Mouse (Mus musculus): ENCODE measurements around the gene Bcar1. TPM values are rescaled to one million over a fixed set of nuclear protein-coding genes. Genes with fewer than 3 reads are reported as not detected.

Gene Bcar1
- total and polyA plus RNA-seq, 3 experiments = 19.1 to 31.3 (median 21.1) TPM

DNA sequence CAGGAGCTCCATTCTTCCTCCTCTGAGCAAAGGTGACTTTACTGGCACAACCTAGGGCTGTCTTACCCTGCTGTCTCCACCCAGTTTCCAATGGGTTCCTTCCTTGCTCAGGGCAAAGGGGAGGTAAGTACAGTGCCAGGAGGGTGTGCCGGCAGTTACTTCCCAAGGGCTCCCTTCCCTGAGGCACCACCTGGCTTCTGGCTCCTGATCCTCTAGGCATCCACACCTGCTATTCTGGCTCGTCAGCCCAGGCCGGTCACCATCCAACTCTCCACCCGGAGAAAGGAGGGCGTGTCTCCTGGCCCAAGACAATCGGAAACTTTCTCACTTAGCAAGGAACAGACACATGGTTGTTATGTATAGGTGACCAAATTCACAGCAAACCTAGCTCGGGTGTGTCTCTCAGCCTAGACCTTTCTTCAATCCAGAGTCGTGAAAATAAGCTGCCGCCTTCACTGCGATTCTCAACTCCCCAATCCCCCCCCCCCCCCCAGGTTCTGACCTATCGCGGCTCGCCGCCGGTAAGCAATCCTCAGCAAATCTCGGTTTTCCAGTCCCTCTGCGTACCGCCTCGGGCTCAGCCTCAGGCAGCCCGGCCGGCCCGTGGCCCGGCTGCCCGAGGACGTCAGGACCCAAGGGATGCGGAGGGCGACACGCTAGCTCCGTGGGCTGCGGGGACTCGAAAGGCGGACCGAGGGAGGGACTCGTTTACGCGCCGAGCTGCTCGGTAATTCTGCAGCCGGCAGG, 12.2 kb downstream of the Bcar1 start:
- Histone ChIP-seq H3K4me3 (peak overlapping the region; percentile 89), H3K9ac (ENCODE audit: low read depth, low read length) (peak overlapping the region; percentile 83), H3K79me2 (replicated peaks; ENCODE audit: control insufficient read depth, insufficient read depth, low read length) (peaks cover 8% of the 10 kb centered on the region), H3K27me3 (ENCODE audit: control insufficient read depth, insufficient read depth, low read length) (no peaks in the 10 kb centered on the region), H3K36me3 (ENCODE audit: control insufficient read depth, insufficient read depth, low read length) (peaks cover 6% of the 10 kb centered on the region), H3K4me1 (ENCODE audit: control insufficient read depth, insufficient read depth, low read length) (peaks cover 70% of the 10 kb centered on the region), H3K27ac (peak overlapping the region; percentile 94)
- WGBS = under 1% methylated on average over 39 of the region's 39 CpGs
- peak; percentile 53 to 55 for DNase-seq
- intact Hi-C loops (cut with DNase I) = no loop called here
- TF ChIP-seq CTCF (IDR thresholded peaks at IDR 0.05) (no peak), EP300 (IDR thresholded peaks at IDR 0.05; ENCODE audit: insufficient read depth, low read depth, low read length) (no peak), POLR2A (IDR thresholded peaks at IDR 0.05; ENCODE audit: insufficient read depth, low read depth, low read length) (no peak)

DNA sequence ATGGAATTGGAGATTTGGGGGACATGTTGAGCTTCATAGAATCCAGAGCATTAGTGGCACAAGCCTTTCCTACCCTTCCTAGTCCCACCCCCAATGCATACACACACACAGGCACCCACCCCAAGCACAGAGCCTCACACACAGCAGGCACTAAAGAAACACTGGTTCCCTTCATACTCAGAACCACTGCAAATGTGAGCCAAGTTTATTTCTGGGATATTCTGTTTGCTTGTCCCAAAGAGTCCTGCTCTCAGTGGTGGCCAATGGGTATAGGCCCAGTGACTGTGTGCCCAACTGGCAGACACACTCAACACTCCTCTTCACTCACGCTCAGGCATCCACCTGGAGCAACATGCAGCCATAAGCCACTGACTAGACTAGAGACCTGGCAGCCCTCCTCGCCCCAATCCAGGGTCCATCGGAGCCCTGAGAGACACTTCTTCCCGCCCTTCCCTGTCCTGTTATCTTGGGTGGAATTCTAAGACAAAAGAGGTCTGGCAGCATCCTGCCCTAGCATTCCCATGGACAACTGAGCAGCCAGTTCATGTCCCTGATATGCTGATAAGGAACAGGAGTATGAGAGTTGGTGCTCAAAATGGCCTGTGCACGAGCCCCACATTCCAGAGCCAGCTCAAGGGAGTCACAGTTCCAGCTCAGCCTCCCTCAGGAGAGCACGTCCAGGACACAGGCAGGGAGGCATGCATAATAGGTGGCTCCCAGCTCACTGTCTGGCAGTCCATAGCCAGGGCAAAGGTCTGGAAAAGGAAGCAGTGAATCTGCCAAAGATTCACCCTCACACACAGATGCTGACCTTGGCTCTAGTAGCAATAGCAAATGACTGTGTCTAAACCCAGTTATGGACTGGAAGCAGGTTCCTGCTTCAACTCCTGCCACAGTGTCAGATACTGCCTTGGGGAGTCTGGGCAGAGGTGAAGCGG, 14.1 kb downstream of the Bcar1 start:
- Histone ChIP-seq H3K4me1 (ENCODE audit: control insufficient read depth, insufficient read depth, low read length) (peaks cover 70% of the 10 kb centered on the region), H3K9ac (ENCODE audit: low read depth, low read length) (no peak overlapping the region), H3K79me2 (replicated peaks; ENCODE audit: control insufficient read depth, insufficient read depth, low read length) (peaks cover 8% of the 10 kb centered on the region), H3K27ac (peak overlapping the region; percentile 59), H3K27me3 (ENCODE audit: control insufficient read depth, insufficient read depth, low read length) (no peaks in the 10 kb centered on the region), H3K4me3 (no peak overlapping the region), H3K36me3 (ENCODE audit: control insufficient read depth, insufficient read depth, low read length) (peaks cover 11% of the 10 kb centered on the region)
- peak in 1 of 2 experiments; percentile 48 for DNase-seq
- intact Hi-C loops (cut with DNase I) = no loop called here
- 0 out of 2 replicates have a peak, but pooled peaks have one; percentile 32 for TF ChIP-seq EP300 (IDR thresholded peaks at IDR 0.05; ENCODE audit: insufficient read depth, low read depth, low read length)
- no peak for TF ChIP-seq POLR2A (IDR thresholded peaks at IDR 0.05; ENCODE audit: insufficient read depth, low read depth, low read length)
- WGBS = 19% methylated on average over 7 of the region's 7 CpGs

GRCm38 (mm10) chr8:111728481-111728880, 15.1 kb downstream of the Bcar1 start:
- peak overlapping the region; percentile 12; the same call in 1 of the 2 replicates for H3K27ac ChIP-seq
- peaks cover 66% of the 10 kb centered on the region for H3K4me1 ChIP-seq (ENCODE audit: control insufficient read depth, insufficient read depth, low read length)
- no peak for DNase-seq
- H3K36me3 ChIP-seq (ENCODE audit: control insufficient read depth, insufficient read depth, low read length) = peaks cover 11% of the 10 kb centered on the region
- no peak for TF ChIP-seq EP300 (IDR thresholded peaks at IDR 0.05; ENCODE audit: insufficient read depth, low read depth, low read length)
- no peak for TF ChIP-seq CTCF (IDR thresholded peaks at IDR 0.05)
- TF ChIP-seq POLR2A (IDR thresholded peaks at IDR 0.05; ENCODE audit: insufficient read depth, low read depth, low read length) = no peak
- intact Hi-C loops (cut with DNase I) = no loop called here
- H3K27me3 ChIP-seq (ENCODE audit: control insufficient read depth, insufficient read depth, low read length) = no peaks in the 10 kb centered on the region
- H3K4me3 ChIP-seq = no peak overlapping the region
- H3K79me2 ChIP-seq (replicated peaks; ENCODE audit: control insufficient read depth, insufficient read depth, low read length) = peaks cover 12% of the 10 kb centered on the region
- H3K9ac ChIP-seq (ENCODE audit: low read depth, low read length) = 0 out of 2 replicates have a peak overlapping the region, but pooled peaks have one; percentile 10
- 66% methylated on average over 5 of the region's 5 CpGs for WGBS

DNA sequence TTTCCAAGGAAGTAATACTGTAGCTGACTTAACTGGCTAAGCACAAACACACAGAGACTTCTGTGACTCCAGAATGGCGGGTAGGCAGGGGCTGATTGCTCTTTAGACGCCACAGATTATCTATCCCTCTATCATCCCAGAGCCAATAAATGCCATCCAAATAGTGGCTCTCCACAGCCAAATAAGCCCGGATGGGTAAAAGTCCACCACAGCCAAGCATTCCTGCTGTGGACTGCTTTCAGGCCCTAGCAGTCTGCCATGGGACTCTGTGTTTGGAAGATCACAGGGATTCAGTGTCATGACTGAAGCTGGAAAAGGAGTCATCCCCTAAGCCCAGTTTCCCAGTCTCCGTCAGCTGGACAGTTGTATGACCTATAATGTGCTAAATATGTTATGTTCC, 16.1 kb downstream of the Bcar1 start:
- H3K4me3 ChIP-seq = no peak overlapping the region
- no peaks in the 10 kb centered on the region for H3K27me3 ChIP-seq (ENCODE audit: control insufficient read depth, insufficient read depth, low read length)
- DNase-seq = no peak
- H3K9ac ChIP-seq (ENCODE audit: low read depth, low read length) = no peak overlapping the region
- H3K36me3 ChIP-seq (ENCODE audit: control insufficient read depth, insufficient read depth, low read length) = peaks cover 11% of the 10 kb centered on the region
- TF ChIP-seq EP300 (IDR thresholded peaks at IDR 0.05; ENCODE audit: insufficient read depth, low read depth, low read length) (no peak), CTCF (IDR thresholded peaks at IDR 0.05) (no peak), POLR2A (IDR thresholded peaks at IDR 0.05; ENCODE audit: insufficient read depth, low read depth, low read length) (no peak)
- H3K79me2 ChIP-seq (replicated peaks; ENCODE audit: control insufficient read depth, insufficient read depth, low read length) = peaks cover 11% of the 10 kb centered on the region
- intact Hi-C loops (cut with DNase I) = no loop called here
- H3K4me1 ChIP-seq (ENCODE audit: control insufficient read depth, insufficient read depth, low read length) = peaks cover 57% of the 10 kb centered on the region
- peak overlapping the region; percentile 84; the same call in 1 of the 2 replicates for H3K27ac ChIP-seq
- WGBS = 58% methylated on average over 4 of the region's 4 CpGs

- Histone ChIP-seq H3K4me1 (ENCODE audit: control insufficient read depth, insufficient read depth, low read length) (peaks cover 53% of the 10 kb centered on the region), H3K27ac (peak overlapping the region; percentile 84), H3K36me3 (ENCODE audit: control insufficient read depth, insufficient read depth, low read length) (peaks cover 11% of the 10 kb centered on the region), H3K9ac (ENCODE audit: low read depth, low read length) (peak overlapping the region; percentile 2; the same call in 1 of the 2 replicates), H3K79me2 (replicated peaks; ENCODE audit: control insufficient read depth, insufficient read depth, low read length) (peaks cover 14% of the 10 kb centered on the region), H3K4me3 (no peak overlapping the region), H3K27me3 (ENCODE audit: control insufficient read depth, insufficient read depth, low read length) (no peaks in the 10 kb centered on the region)
- DNase-seq = peak; percentile 71 to 90
- WGBS = 21% methylated on average over 7 of the region's 7 CpGs
- TF ChIP-seq CTCF (IDR thresholded peaks at IDR 0.05) (no peak), EP300 (IDR thresholded peaks at IDR 0.05; ENCODE audit: insufficient read depth, low read depth, low read length) (peak; percentile 82; the same call in 1 of the 2 replicates), POLR2A (IDR thresholded peaks at IDR 0.05; ENCODE audit: insufficient read depth, low read depth, low read length) (peak; percentile 29; the same call in 1 of the 2 replicates)
- intact Hi-C loops (cut with DNase I) = no loop called here
Measured at GRCm38 (mm10) chr8:111726102-111726900, 17.3 kb downstream of the Bcar1 start.
